Mouse (Mus musculus) frontal cortex, postnatal 36 days (tissue): ENCODE results near the gene Ypel5.

Experiments
- DNase-seq, 2 experiments: peaks; one replicate each; pipeline ENCODE4 v3.0.0; 2022; ENCODE audit warnings: low spot score in 2 of 2

The Ypel5 gene

GRCm38 (mm10) chr17:72836158-72837115, at the start of gene Ypel5:
TSS of gene Ypel5 (plus strand) at chr17:72836453.
- peak; percentile 95 to 98 for DNase-seq

- DNase-seq = peak in 1 of 2 experiments; percentile 2
These were observed 48.3 kb upstream of the Ypel5 start for GRCm38 (mm10) chr17:72787886-72788436.

- no peak for DNase-seq
These were observed 43.0 kb upstream of the Ypel5 start for GRCm38 (mm10) chr17:72793278-72793677.

- DNase-seq = no peak
These were observed 41.6 kb upstream of the Ypel5 start for GRCm38 (mm10) chr17:72794660-72795059.

GRCm38 (mm10) chr17:72795392-72796047, 40.7 kb upstream of the Ypel5 start:
- no peak for DNase-seq

GRCm38 (mm10) chr17:72796506-72796905, 39.7 kb upstream of the Ypel5 start:
- no peak for DNase-seq

GRCm38 (mm10) chr17:72797867-72798266, 38.4 kb upstream of the Ypel5 start:
- DNase-seq = peak in 1 of 2 experiments; percentile 70

- no peak for DNase-seq
These were observed 26.2 kb upstream of the Ypel5 start for GRCm38 (mm10) chr17:72809942-72810654.

GRCm38 (mm10) chr17:72813419-72814315, 22.6 kb upstream of the Ypel5 start:
- DNase-seq = peak; percentile 61 to 63

GRCm38 (mm10) chr17:72817574-72817973, 18.7 kb upstream of the Ypel5 start:
- DNase-seq = peak; percentile 66 to 79

GRCm38 (mm10) chr17:72819714-72820113, 16.5 kb upstream of the Ypel5 start:
- no peak for DNase-seq

- no peak for DNase-seq
These were observed 15.8 kb upstream of the Ypel5 start for GRCm38 (mm10) chr17:72820425-72820824.

- DNase-seq = no peak
These were observed 14.3 kb upstream of the Ypel5 start for GRCm38 (mm10) chr17:72821923-72822322.

- DNase-seq = no peak
These were observed 9.2 kb upstream of the Ypel5 start for GRCm38 (mm10) chr17:72826916-72827534.

- no peak for DNase-seq
These were observed 8.1 kb upstream of the Ypel5 start for GRCm38 (mm10) chr17:72828027-72828678.

GRCm38 (mm10) chr17:72828687-72829086, 7.6 kb upstream of the Ypel5 start:
- DNase-seq = no peak

- DNase-seq = peak; percentile 93
These were observed 973 bp downstream of the Ypel5 start for GRCm38 (mm10) chr17:72837140-72837712.

- peak in 1 of 2 experiments; percentile 12 for DNase-seq
These were observed 1.7 kb downstream of the Ypel5 start for GRCm38 (mm10) chr17:72837824-72838474.

GRCm38 (mm10) chr17:72839000-72839399, 2.7 kb downstream of the Ypel5 start:
- DNase-seq = no peak
